Mouse (Mus musculus) MEL (cell line): Measurements from ENCODE around the gene Sipa1l2. TPM values are rescaled to one million over a fixed set of nuclear protein-coding genes. Genes with fewer than 3 reads are reported as not detected.
"Not testable (repeated sequence)": the region's sequence is repeated elsewhere in the genome, so short reads cannot be mapped to it uniquely, and the experiment has no call there.

Experiments used
- DNase-seq: peaks from one replicate; pipeline ENCODE4 v3.0.0; 2011; ENCODE audit warnings: low read depth, low spot score
- H3K27ac ChIP-seq: 2 replicates; pipeline ENCODE4 v1.5.1; 2012; ENCODE audit warnings: low read depth, mild to moderate bottlenecking, control low read depth, low read length, moderate library complexity; ENCODE audit not compliant: control insufficient read depth
- H3K27me3 ChIP-seq, 2 experiments: fragments of 150-350 bp in 1 of 2; sonication (generic) in 1 of 2; 2 replicates each; pipeline ENCODE4 v1.6.1; 2012; ENCODE audit warnings: low read length in 2 of 2, mild to moderate bottlenecking in 2 of 2, improper control_type of control experiment in 1 of 2, moderate library complexity in 1 of 2; ENCODE audit not compliant: insufficient read depth in 2 of 2, control insufficient read depth in 1 of 2
- H3K36me3 ChIP-seq, 2 experiments: 2 replicates each; pipeline ENCODE4 v1.6.1; 2012 to 2014; ENCODE audit warnings: low read length in 2 of 2, improper control_type of control experiment in 1 of 2, inconsistent platforms in 1 of 2, mild to moderate bottlenecking in 1 of 2; ENCODE audit not compliant: insufficient read depth in 2 of 2, control insufficient read depth in 1 of 2
- H3K4me1 ChIP-seq, 2 experiments: fragments of 150-350 bp in 1 of 2; sonication (generic) in 1 of 2; 2 replicates each; pipeline ENCODE4 v1.6.1; 2012; ENCODE audit warnings: low read length in 2 of 2, improper control_type of control experiment in 1 of 2, mild to moderate bottlenecking in 1 of 2; ENCODE audit not compliant: insufficient read depth in 2 of 2, control insufficient read depth in 1 of 2
- H3K4me3 ChIP-seq, 2 experiments: fragments of 150-350 bp in 1 of 2; sonication (generic) in 1 of 2; 2 replicates each; pipeline ENCODE4 v1.5.1; 2012; ENCODE audit warnings: low read depth in 2 of 2, low read length in 2 of 2, mild to moderate bottlenecking in 2 of 2, moderate library complexity in 2 of 2, control low read depth in 1 of 2, improper control_type of control experiment in 1 of 2; ENCODE audit not compliant: control insufficient read depth in 1 of 2, insufficient read depth in 1 of 2
- H3K79me2 ChIP-seq: 2 replicates; pipeline ENCODE4 v1.6.1; 2012; ENCODE audit warnings: mild to moderate bottlenecking, low read length, moderate library complexity; ENCODE audit not compliant: control insufficient read depth, poor library complexity, insufficient read depth
- H3K9ac ChIP-seq: 2 replicates; pipeline ENCODE4 v1.6.1; 2012; ENCODE audit warnings: low read depth, mild to moderate bottlenecking, control low read depth, low read length, moderate library complexity; ENCODE audit not compliant: control insufficient read depth, poor library complexity, severe bottlenecking
- H3K9me3 ChIP-seq: fragments of 150-350 bp; sonication (generic); replicated peaks from 2 replicates; pipeline ENCODE4 v1.6.1; 2012; ENCODE audit warnings: mild to moderate bottlenecking, low read length, improper control_type of control experiment, moderate library complexity; ENCODE audit not compliant: insufficient read depth
- CTCF ChIP-seq, 3 experiments: IDR thresholded peaks in 2 of 3; conservative IDR thresholded peaks in 1 of 3; 2 replicates each; pipeline ENCODE4 v1.5.1; 2011 to 2012; ENCODE audit warnings: low read length in 3 of 3, low read depth in 2 of 3, mild to moderate bottlenecking in 2 of 3, improper control_type of control experiment in 1 of 3, inconsistent platforms in 1 of 3, mixed read lengths in 1 of 3, moderate library complexity in 1 of 3; ENCODE audit not compliant: control insufficient read depth in 1 of 3, insufficient read depth in 1 of 3, poor library complexity in 1 of 3, severe bottlenecking in 1 of 3
- E2F4 ChIP-seq: IDR thresholded peaks from 2 replicates; pipeline ENCODE4 v1.6.1; 2011; ENCODE audit warnings: low read depth, low read length, improper control_type of control experiment, borderline replicate concordance
- HCFC1 ChIP-seq: IDR thresholded peaks from 2 replicates; pipeline ENCODE4 v1.6.1; 2012; ENCODE audit warnings: low read depth, mild to moderate bottlenecking, inconsistent platforms, low read length, improper control_type of control experiment, moderate library complexity
- MAZ ChIP-seq: IDR thresholded peaks from 2 replicates; pipeline ENCODE4 v1.6.1; 2012; ENCODE audit warnings: low read depth, mild to moderate bottlenecking, inconsistent platforms, low read length, improper control_type of control experiment
- MEF2A ChIP-seq: IDR thresholded peaks from 2 replicates; pipeline ENCODE4 v1.6.1; 2014; ENCODE audit warnings: low read depth, mild to moderate bottlenecking, inconsistent platforms, low read length, improper control_type of control experiment; ENCODE audit not compliant: poor library complexity, insufficient replicate concordance, severe bottlenecking; ENCODE audit errors: extremely low read depth
- MXI1 ChIP-seq: IDR thresholded peaks from 2 replicates; pipeline ENCODE4 v1.6.1; 2011; ENCODE audit warnings: mild to moderate bottlenecking, low read depth, low read length, improper control_type of control experiment
- MYB ChIP-seq: IDR thresholded peaks from 2 replicates; pipeline ENCODE4 v1.6.1; 2011; ENCODE audit warnings: mild to moderate bottlenecking, low read depth, low read length, improper control_type of control experiment
- NELFE ChIP-seq: IDR thresholded peaks from 2 replicates; pipeline ENCODE4 v1.6.1; 2011; ENCODE audit warnings: low read depth, low read length, improper control_type of control experiment
- POLR2AphosphoS5 ChIP-seq: IDR thresholded peaks from 2 replicates; pipeline ENCODE4 v1.6.1; 2012; ENCODE audit warnings: low read depth, borderline replicate concordance, mild to moderate bottlenecking, inconsistent platforms, low read length, moderate library complexity, mixed read lengths
- TAL1 ChIP-seq: IDR thresholded peaks from 2 replicates; pipeline ENCODE4 v1.6.1; 2012; ENCODE audit warnings: mild to moderate bottlenecking, inconsistent platforms, low read length, moderate library complexity, mixed read lengths
- USF2 ChIP-seq, 2 experiments: IDR thresholded peaks; 2 replicates each; pipeline ENCODE4 v1.6.1; 2011 to 2012; ENCODE audit warnings: improper control_type of control experiment in 2 of 2, low read length in 2 of 2, borderline replicate concordance in 1 of 2, inconsistent platforms in 1 of 2, low read depth in 1 of 2, mild to moderate bottlenecking in 1 of 2; ENCODE audit not compliant: insufficient read depth in 1 of 2
- polyA plus RNA-seq, 2 experiments: library from polyadenylated mRNA; stranded (reverse) in 1 of 2; unstranded in 1 of 2; fragments of >175 nt in 1 of 2; fragments of >200 nt in 1 of 2; gene quantifications; 2 replicates each; pipeline versions ENCODE4 v1.2.1 to v1.2.4; 2012; ENCODE audit warnings: low replicate concordance in 2 of 2, low read depth in 1 of 2; ENCODE audit not compliant: insufficient read length in 2 of 2, insufficient read depth in 1 of 2, missing spikeins in 1 of 2
- total RNA-seq: library from RNA; depleted of rRNA; stranded (reverse); fragments of 300-350 nt; gene quantifications from 2 replicates; pipeline ENCODE4 v1.2.3, GENCODE M21; 2012

Gene Sipa1l2
- total and polyA plus RNA-seq, 3 experiments, result not detected

DNA sequence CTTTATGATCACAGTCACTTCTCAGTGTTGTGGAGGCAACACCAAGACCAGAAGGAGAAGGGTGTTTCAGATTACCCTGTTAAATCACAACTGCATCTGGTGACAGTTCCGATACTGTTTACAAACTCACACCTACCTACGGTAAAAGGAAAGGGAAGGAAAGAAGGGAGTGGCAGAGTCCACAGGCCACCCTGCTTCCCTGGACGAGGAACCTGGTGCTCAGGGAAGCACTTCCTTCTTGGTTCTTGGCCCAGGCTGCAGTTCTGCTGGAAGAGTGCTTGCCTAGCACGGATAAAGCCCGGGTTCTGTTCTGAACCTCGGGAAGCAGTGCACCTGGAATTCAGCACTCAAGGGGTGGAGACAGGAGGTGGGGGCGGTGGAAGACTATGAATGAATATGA, 48.5 kb downstream of the Sipa1l2 start:
- no peak for TF ChIP-seq TAL1
- TF ChIP-seq HCFC1, result no peak
- TF ChIP-seq MEF2A, result no peak
- no peak overlapping the region for H3K27ac ChIP-seq
- no peak overlapping the region for H3K4me3 ChIP-seq
- no peaks in the 10 kb centered on the region for H3K36me3 ChIP-seq
- no peaks in the 10 kb centered on the region for H3K27me3 ChIP-seq
- no peak for DNase-seq
- no peaks in the 10 kb centered on the region for H3K4me1 ChIP-seq
- no peaks in the 10 kb centered on the region for H3K79me2 ChIP-seq
- H3K9ac ChIP-seq, result no peak overlapping the region
- no peaks in the 10 kb centered on the region for H3K9me3 ChIP-seq

DNA sequence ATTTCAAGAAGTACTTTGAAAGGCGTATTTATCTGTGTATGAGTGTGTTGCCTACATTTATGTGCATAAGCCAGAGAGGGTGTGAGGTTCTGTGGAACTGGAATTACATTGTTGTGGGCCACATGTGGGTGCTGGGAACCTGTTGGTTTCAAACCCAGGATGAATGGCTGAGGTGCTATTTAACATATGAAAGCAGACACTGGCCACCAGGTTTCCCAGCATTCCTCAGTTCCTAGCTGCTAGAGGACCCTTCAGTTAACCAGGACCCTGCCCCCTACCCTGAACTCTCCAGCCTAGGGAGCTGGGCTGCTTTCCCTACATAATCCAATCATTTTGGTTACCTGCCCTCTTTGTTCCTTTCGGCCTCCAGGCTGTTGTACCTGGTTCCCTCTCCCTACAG, 49.3 kb downstream of the Sipa1l2 start:
- not testable (repeated sequence) for H3K27me3 ChIP-seq, H3K79me2 ChIP-seq, H3K36me3 ChIP-seq, H3K27ac ChIP-seq, H3K4me3 ChIP-seq, H3K9me3 ChIP-seq, H3K4me1 ChIP-seq, DNase-seq, H3K9ac ChIP-seq

DNA sequence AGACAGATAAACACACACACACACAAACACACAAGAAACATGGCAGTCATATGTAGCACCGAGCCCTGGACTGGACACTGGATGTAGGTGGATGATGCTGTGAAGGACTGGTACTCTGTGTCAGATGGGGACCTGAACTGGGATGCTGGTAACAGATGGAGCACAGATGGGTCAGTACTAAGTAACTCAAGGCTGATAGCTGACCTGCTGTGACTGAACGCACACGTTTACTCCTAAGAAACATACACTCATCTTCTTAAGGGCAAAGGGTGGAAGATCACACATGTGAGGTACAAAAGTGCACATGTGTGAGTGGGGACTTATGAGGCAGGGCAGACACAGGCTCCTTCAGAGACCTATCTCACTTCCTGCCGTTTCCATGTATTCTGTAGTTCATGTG, 50.7 kb downstream of the Sipa1l2 start:
- Histone ChIP-seq H3K27ac (no peak overlapping the region), H3K4me1 (no peaks in the 10 kb centered on the region), H3K36me3 (no peaks in the 10 kb centered on the region), H3K27me3 (no peaks in the 10 kb centered on the region), H3K9me3 (no peaks in the 10 kb centered on the region), H3K9ac (no peak overlapping the region), H3K4me3 (no peak overlapping the region), H3K79me2 (no peaks in the 10 kb centered on the region)
- DNase-seq, result no peak
- TF ChIP-seq TAL1, result no peak
- no peak for TF ChIP-seq USF2 (IDR thresholded peaks at IDR 0.05; ENCODE audit: borderline replicate concordance in 1 of 2, insufficient read depth in 1 of 2, low read depth in 1 of 2, low read length in 2 of 2)
- TF ChIP-seq CTCF (IDR thresholded peaks at IDR 0.05 in 2 of 3, conservative IDR thresholded peaks at IDR 0.05 in 1 of 3; ENCODE audit: control insufficient read depth in 1 of 3, insufficient read depth in 1 of 3, low read depth in 2 of 3, low read length in 3 of 3, poor library complexity in 1 of 3, severe bottlenecking in 1 of 3), result no peak
- no peak for TF ChIP-seq POLR2AphosphoS5

DNA sequence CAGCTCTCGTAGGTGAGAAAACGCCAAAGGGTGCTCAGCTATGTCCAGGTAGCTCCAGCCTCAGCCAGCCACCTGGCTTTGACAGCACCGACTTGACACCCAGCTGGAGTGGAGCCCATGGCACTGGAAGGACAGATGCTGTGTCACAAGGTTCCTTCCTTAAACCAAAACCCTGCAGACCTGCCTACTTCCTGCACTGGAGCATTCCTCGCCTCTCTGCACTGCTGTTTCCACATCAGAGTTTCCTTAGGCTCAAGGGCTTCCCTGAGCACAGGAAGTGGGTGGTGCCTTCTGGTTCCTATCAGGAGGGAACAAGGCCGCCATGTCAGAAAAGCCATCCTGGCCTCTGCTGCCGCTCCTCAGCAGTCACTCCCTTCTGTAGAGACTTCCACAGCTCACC, 51.3 kb downstream of the Sipa1l2 start:
- Histone ChIP-seq H3K4me1 (no peaks in the 10 kb centered on the region), H3K9ac (no peak overlapping the region), H3K27me3 (no peaks in the 10 kb centered on the region), H3K9me3 (no peaks in the 10 kb centered on the region), H3K27ac (no peak overlapping the region), H3K4me3 (no peak overlapping the region), H3K79me2 (no peaks in the 10 kb centered on the region), H3K36me3 (no peaks in the 10 kb centered on the region)
- DNase-seq, result no peak
- no peak for TF ChIP-seq MAZ
- TF ChIP-seq E2F4, result no peak
- no peak for TF ChIP-seq USF2 (IDR thresholded peaks at IDR 0.05; ENCODE audit: borderline replicate concordance in 1 of 2, insufficient read depth in 1 of 2, low read depth in 1 of 2, low read length in 2 of 2)
- no peak for TF ChIP-seq MYB
- no peak for TF ChIP-seq NELFE
- no peak for TF ChIP-seq MXI1
